ENCODE assay signal across 21 mouse cellular contexts in genomic region chr15:62271428-62271827, GRCm38 (mm10).
A peak's percentile ranks its signal among the peaks of the same experiment; 100 is the strongest.
DNase-seq lines count a peak whose midpoint lies in the region; ATAC-seq and TF ChIP-seq lines count a peak whose summit lies in the region.
"Had no signal": no experiment of that assay in that cellular context is flagged by ENCODE, and none has a peak within 500 bp of the region (broad histone marks: within the 10 kb centered on the region; RNA-seq: fewer than 3 reads in every experiment).

No protein-coding gene starts in this region.

- peaks cover 40% of the 10 kb centered on the region for H3K4me1 ChIP-seq in bone marrow macrophage, adult 2 months (ENCODE audit: control insufficient read depth, insufficient read depth, low read length)
- H3K4me1 ChIP-seq: embryonic facial prominence, embryonic 10.5 days; forebrain, embryonic 13.5 days; heart, embryonic 13.5 days; hindbrain, embryonic 13.5 days had no signal

- DNase-seq in frontal cortex, postnatal 14 days (ENCODE audit: low spot score in 2 of 2): no peak
- no peak for DNase-seq in heart, postnatal 14 days
- no peak for DNase-seq in urinary bladder, postnatal 14 days (ENCODE audit: low spot score)
- no peak for DNase-seq in left cerebral cortex, postnatal 10 days (ENCODE audit: extremely low spot score in 1 of 2, low spot score in 2 of 2)
- DNase-seq: adrenal gland, postnatal 14 days; B cell, adult 2 months; cerebellum, adult 18-20 months; cerebellum, adult 9-11 months; cerebellum, postnatal 36 days; forebrain, postnatal 0 days; gastrocnemius, postnatal 14 days; kidney, adult 8-10 months had no signal

- intact Hi-C loops in heart, postnatal 14 days (cut with DNase I): no loop called here
- intact Hi-C loops in left cerebral cortex, postnatal 10 days (cut with DNase I): no loop called here

- H3K27ac ChIP-seq in bone marrow macrophage, adult 2 months (ENCODE audit: insufficient read depth, low read depth, low read length): 0 out of 2 replicates have a peak overlapping the region, but pooled peaks have one; percentile 29
- H3K27ac ChIP-seq: embryonic facial prominence, embryonic 10.5 days; forebrain, embryonic 13.5 days; heart, embryonic 13.5 days; hindbrain, embryonic 13.5 days; hindbrain, postnatal 0 days had no signal

- H3K4me3 ChIP-seq in bone marrow macrophage, adult 2 months (ENCODE audit: insufficient read depth, low read length): no peak overlapping the region
- H3K4me3 ChIP-seq: embryonic facial prominence, embryonic 10.5 days; forebrain, embryonic 13.5 days; heart, embryonic 13.5 days; hindbrain, embryonic 13.5 days had no signal

- TF ChIP-seq CTCF in bone marrow macrophage, adult 2 months (IDR thresholded peaks at IDR 0.05; ENCODE audit: low read depth, low read length): no peak

- no peak for TF ChIP-seq POLR2A in bone marrow macrophage, adult 2 months (IDR thresholded peaks at IDR 0.05; ENCODE audit: borderline replicate concordance, low read depth, low read length)

- peak; percentile 9; the same call in 1 of the 2 replicates for ATAC-seq in frontal cortex, adult (ENCODE audit: low TSS enrichment)
- ATAC-seq in CD4-positive, CD25-positive, alpha-beta regulatory T cell, adult 4 months: peak; percentile 75
- ATAC-seq: forebrain, embryonic 13.5 days; forebrain, postnatal 0 days; hindbrain, postnatal 0 days; intestine, embryonic 16.5 days had no signal
